Mouse (Mus musculus) G1E (cell line): Measurements from ENCODE around the gene Bmf.

Experiments used
- CTCF ChIP-seq: IDR thresholded peaks from 2 replicates; pipeline ENCODE4 v1.5.1; 2012; ENCODE audit warnings: low read depth, low read length, inconsistent platforms, mixed read lengths
- GATA1 ChIP-seq: IDR thresholded peaks from 2 replicates; pipeline ENCODE4 v1.6.1; 2012; ENCODE audit warnings: borderline replicate concordance, low read length, inconsistent platforms, mixed read lengths
- GATA2 ChIP-seq: IDR thresholded peaks from 2 replicates; pipeline ENCODE4 v1.6.1; 2012; ENCODE audit warnings: low read depth, low read length, inconsistent platforms, borderline replicate concordance
- POLR2AphosphoS5 ChIP-seq: IDR thresholded peaks from 2 replicates; pipeline ENCODE4 v1.6.1; 2012; ENCODE audit warnings: low read depth, low read length, inconsistent platforms; ENCODE audit not compliant: insufficient replicate concordance
- TAL1 ChIP-seq: conservative IDR thresholded peaks from 2 replicates; pipeline ENCODE4 v1.6.1; 2012; ENCODE audit warnings: low read depth, low read length, inconsistent platforms, mixed read lengths

- TF ChIP-seq CTCF: no peak
- TF ChIP-seq TAL1: no peak
- TF ChIP-seq GATA1: no peak
- TF ChIP-seq GATA2: no peak
- no peak for TF ChIP-seq POLR2AphosphoS5
Observed at GRCm38 (mm10) chr2:118567179-118567578, 17.7 kb upstream of the Bmf start.
